Mouse (Mus musculus): Measurements from ENCODE around the gene Gm266. TPM values are rescaled to one million over a fixed set of nuclear protein-coding genes. Genes with fewer than 3 reads are reported as not detected.

Gene Gm266
- polyA plus RNA-seq, 1 experiment from 2014 or later, result not detected

- H3K36me3 ChIP-seq (ENCODE audit: inconsistent target), result peaks cover 43% of the 10 kb centered on the region
- no peak overlapping the region for H3K4me3 ChIP-seq (ENCODE audit: inconsistent target)
- H3K79me2 ChIP-seq (ENCODE audit: inconsistent target), result peaks cover 23% of the 10 kb centered on the region; the same call in 1 of the 2 replicates
- peak overlapping the region; percentile 80 for H3K27ac ChIP-seq
- WGBS (ENCODE audit: missing documents), result 94% methylated on average over 10 of the region's 10 CpGs
Observed at GRCm38 (mm10) chr12:111454543-111455280, 30.9 kb downstream of the Gm266 start.

- Histone ChIP-seq H3K36me3 (ENCODE audit: inconsistent target) (peaks cover 46% of the 10 kb centered on the region), H3K79me2 (ENCODE audit: inconsistent target) (peaks cover 27% of the 10 kb centered on the region; the same call in 1 of the 2 replicates), H3K4me3 (ENCODE audit: inconsistent target) (no peak overlapping the region), H3K27ac (peak overlapping the region; percentile 21)
- WGBS (ENCODE audit: missing documents), result 55% methylated on average over 4 of the region's 4 CpGs
Observed at GRCm38 (mm10) chr12:111454021-111454420, 31.6 kb downstream of the Gm266 start.

DNA sequence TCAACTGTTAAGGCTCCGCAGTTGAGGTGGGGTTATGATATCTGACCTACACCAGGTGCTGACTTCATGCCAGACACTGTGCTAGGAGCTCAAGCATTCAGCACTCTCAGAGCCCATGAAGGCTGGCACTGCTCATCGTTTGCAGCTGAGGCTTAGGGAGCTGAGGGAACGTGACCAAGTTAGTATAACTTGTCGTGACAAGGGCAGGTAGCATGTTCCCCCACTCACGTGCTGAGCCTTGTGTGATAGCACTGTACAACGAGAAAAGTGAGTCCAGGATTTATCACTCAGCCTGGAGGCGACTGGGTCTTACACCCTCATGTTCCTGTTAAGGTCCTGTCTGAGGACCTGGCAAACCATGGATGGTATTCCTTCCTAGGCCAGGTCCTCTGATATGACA lies 34.1 kb downstream of the Gm266 start:
- 97% methylated on average over 7 of the region's 7 CpGs for WGBS (ENCODE audit: missing documents)
- no peak overlapping the region for H3K27ac ChIP-seq
- H3K36me3 ChIP-seq (ENCODE audit: inconsistent target), result peaks cover 62% of the 10 kb centered on the region
- H3K4me3 ChIP-seq (ENCODE audit: inconsistent target), result no peak overlapping the region
- peaks cover 51% of the 10 kb centered on the region for H3K79me2 ChIP-seq (ENCODE audit: inconsistent target)

GRCm38 (mm10) chr12:111450359-111450758 lies 35.3 kb downstream of the Gm266 start:
- Histone ChIP-seq H3K27ac (peak overlapping the region; percentile 84; the same call in 1 of the 2 replicates), H3K79me2 (ENCODE audit: inconsistent target) (peaks cover 61% of the 10 kb centered on the region), H3K36me3 (ENCODE audit: inconsistent target) (peaks cover 69% of the 10 kb centered on the region), H3K4me3 (ENCODE audit: inconsistent target) (no peak overlapping the region)
- 89% methylated on average over 6 of the region's 6 CpGs for whole genome bisulfite sequencing (ENCODE audit: missing documents)

DNA sequence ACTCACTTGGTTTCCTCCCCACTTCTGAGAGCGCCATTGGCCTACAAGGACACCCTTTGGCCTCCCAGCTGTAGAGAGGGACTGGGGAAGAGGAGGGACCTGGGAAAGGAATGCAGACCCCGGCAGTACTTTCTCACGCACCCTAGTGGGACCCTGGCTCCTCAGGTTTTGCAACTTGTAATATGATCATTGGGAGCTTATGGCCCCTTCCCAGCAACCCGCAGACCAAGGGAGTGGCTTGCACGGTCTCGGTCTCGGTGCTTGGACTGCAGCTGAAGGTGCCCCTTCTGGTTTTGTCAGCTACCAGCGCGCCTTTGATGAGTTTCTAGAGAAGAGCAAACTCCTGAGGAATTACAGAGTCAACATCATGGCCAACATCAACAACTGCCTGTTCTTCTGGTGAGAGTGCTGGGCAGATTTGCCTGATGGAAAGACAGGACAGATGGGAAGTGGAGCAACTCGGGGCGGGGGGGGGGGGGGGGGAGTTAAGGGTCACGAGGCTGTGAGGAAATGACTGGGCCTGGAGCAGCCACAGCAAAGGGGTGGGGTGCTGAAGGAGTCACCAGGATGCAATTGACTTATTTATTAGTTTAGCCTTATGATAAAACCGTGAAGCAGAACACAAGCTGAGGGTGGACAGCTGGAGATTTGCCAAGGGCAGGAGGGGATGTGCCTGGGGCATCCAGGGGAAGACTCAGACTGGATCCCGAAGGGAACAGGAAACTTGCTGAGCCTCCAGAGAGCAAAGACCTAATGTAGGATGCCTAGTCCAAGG lies 36.5 kb downstream of the Gm266 start:
- Histone ChIP-seq H3K36me3 (ENCODE audit: inconsistent target) (peaks cover 68% of the 10 kb centered on the region), H3K4me3 (ENCODE audit: inconsistent target) (no peak overlapping the region), H3K27ac (peak overlapping the region; percentile 84), H3K79me2 (ENCODE audit: inconsistent target) (peaks cover 73% of the 10 kb centered on the region)
- WGBS (ENCODE audit: missing documents), result 71% methylated on average over 10 of the region's 14 CpGs

DNA sequence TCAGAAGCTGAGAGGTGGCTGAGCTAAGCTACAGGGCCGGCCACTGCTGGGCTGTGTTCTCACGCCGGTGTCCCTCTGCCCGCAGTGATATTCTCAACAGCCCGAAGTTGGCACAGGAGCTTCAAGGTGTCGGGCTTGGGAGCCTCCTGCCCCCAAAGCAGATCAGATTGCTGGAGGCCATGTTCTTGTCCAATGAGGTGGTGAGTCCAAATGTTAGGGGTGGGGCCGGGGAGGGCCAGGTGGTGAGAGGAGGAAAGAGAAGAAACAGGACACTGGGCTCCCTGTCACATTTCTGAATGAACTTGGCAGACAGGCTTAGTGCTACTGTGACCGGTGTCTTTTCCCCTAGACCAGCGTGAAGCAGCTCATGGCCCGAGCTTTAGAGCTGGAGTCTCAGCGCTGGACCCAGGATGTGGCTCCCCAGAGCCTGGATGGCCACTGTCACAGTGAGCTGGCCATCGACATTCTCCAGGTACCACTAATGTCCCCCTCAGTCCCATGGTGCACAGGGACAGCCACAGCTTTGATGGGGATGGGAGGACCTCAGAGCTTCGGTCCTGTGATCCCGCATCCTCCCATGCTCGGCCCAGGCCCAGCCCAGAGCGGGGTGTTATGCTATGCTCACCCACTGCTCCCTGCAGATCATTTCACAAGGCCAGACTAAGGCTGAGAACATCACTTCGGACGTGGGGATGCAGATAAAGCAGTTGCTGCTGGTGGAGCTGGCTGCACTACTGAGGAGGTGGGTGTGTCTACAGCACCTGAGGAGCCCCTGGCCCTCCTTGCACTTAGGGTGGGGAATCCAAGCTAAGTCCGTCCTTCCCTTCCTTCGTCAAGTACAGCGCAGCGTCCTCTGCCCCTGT lies 37.5 kb downstream of the Gm266 start:
- no peak overlapping the region for H3K4me3 ChIP-seq (ENCODE audit: inconsistent target)
- peaks cover 58% of the 10 kb centered on the region for H3K36me3 ChIP-seq (ENCODE audit: inconsistent target)
- 90% methylated on average over 22 of the region's 22 CpGs for WGBS (ENCODE audit: missing documents)
- peak overlapping the region; percentile 84 for H3K27ac ChIP-seq
- peaks cover 83% of the 10 kb centered on the region for H3K79me2 ChIP-seq (ENCODE audit: inconsistent target)

GRCm38 (mm10) chr12:111447350-111447749 lies 38.3 kb downstream of the Gm266 start:
- 94% methylated on average over 9 of the region's 9 CpGs for WGBS (ENCODE audit: missing documents)

DNA sequence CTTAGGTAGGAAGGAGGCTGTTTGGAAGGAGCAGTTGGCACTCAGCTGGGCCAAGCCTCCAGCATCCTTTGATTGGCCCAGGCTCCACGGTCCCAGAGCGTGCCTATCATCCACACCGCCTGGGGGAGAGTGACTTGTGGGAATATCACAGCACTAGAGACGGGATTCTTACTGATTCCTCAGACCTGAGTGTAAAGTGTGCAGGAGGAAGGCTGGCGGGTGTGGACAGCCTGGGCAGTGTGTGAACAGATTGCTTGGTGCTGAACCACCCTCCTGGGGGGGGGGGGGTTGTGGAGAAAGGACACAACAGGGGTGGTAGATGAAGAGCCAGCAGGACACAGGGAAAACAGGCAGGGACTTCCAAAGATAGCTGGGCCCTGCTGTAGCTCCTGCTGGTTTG lies 38.9 kb downstream of the Gm266 start:
- peaks cover 88% of the 10 kb centered on the region for H3K79me2 ChIP-seq (ENCODE audit: inconsistent target)
- H3K36me3 ChIP-seq (ENCODE audit: inconsistent target), result peaks cover 44% of the 10 kb centered on the region
- H3K27ac ChIP-seq, result peak overlapping the region; percentile 84
- no peak overlapping the region; the same call in 1 of the 2 replicates for H3K4me3 ChIP-seq (ENCODE audit: inconsistent target)
- WGBS (ENCODE audit: missing documents), result 94% methylated on average over 5 of the region's 5 CpGs

More at GRCm38 (mm10) chr12:111447350-111447749, 38.3 kb downstream of the Gm266 start:
- Histone ChIP-seq H3K36me3 (ENCODE audit: inconsistent target) (peaks cover 50% of the 10 kb centered on the region), H3K4me3 (ENCODE audit: inconsistent target) (no peak overlapping the region), H3K27ac (peak overlapping the region; percentile 84), H3K79me2 (ENCODE audit: inconsistent target) (peaks cover 91% of the 10 kb centered on the region)

- 83% methylated on average over 15 of the region's 27 CpGs for WGBS (ENCODE audit: missing documents)
- no peak overlapping the region; the same call in 1 of the 2 replicates for H3K4me3 ChIP-seq (ENCODE audit: inconsistent target)
- H3K79me2 ChIP-seq (ENCODE audit: inconsistent target), result peaks cover 81% of the 10 kb centered on the region
- peak overlapping the region; percentile 84 for H3K27ac ChIP-seq
- peaks cover 38% of the 10 kb centered on the region for H3K36me3 ChIP-seq (ENCODE audit: inconsistent target)
Observed at GRCm38 (mm10) chr12:111445890-111446613, 39.6 kb downstream of the Gm266 start.

DNA sequence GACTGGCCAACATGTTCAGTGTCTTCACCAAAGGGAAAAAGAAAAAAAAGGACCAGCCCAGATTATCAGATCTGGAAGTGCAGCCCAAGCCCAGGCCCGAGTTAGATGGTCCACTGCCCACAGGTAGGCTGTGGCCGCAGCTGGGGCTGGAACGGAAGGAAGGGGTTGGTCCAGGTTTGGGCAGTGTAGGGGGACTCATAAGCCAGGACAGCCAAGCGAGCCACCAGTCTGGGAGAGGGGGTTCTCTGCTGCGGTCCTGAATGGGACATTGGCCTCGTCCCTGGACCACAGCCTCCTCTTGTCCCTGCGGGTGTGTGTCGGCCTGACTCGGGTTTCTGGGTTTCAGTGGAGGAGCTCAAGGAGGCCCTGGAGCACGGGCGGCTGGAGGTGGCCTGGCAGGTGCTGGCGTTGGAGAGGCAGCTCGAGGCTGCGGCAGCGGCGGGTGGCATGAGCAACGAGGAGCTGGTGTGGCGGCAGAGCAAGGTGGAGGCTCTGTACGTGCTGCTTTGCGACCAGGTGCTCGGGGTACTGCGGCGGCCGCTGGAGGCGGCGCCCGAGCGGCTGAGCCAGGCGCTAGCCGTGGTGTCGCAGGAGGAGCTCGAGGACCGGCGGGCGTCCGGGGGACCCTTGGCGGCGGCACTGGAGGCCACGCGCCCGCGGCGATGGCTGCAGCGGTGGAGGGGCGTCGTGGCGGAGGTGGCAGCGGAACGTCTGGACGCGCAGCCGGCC lies 40.3 kb downstream of the Gm266 start:
- Histone ChIP-seq H3K79me2 (ENCODE audit: inconsistent target) (peaks cover 74% of the 10 kb centered on the region), H3K27ac (peak overlapping the region; percentile 91), H3K4me3 (ENCODE audit: inconsistent target) (peak overlapping the region; percentile 94; the same call in 1 of the 2 replicates), H3K36me3 (ENCODE audit: inconsistent target) (peaks cover 31% of the 10 kb centered on the region)
- WGBS (ENCODE audit: missing documents), result 65% methylated on average over 40 of the region's 52 CpGs

- peak overlapping the region; percentile 94 for H3K4me3 ChIP-seq (ENCODE audit: inconsistent target)
- peaks cover 23% of the 10 kb centered on the region; the same call in 1 of the 2 replicates for H3K36me3 ChIP-seq (ENCODE audit: inconsistent target)
- H3K27ac ChIP-seq, result peak overlapping the region; percentile 91
- peaks cover 64% of the 10 kb centered on the region for H3K79me2 ChIP-seq (ENCODE audit: inconsistent target)
- 24% methylated on average over 9 of the region's 10 CpGs for WGBS (ENCODE audit: missing documents)
Observed at GRCm38 (mm10) chr12:111443921-111444831, 41.4 kb downstream of the Gm266 start.

All from macrophage (primary cell).